9 mouse cellular contexts compared by ENCODE assay signal in the genomic region with DNA sequence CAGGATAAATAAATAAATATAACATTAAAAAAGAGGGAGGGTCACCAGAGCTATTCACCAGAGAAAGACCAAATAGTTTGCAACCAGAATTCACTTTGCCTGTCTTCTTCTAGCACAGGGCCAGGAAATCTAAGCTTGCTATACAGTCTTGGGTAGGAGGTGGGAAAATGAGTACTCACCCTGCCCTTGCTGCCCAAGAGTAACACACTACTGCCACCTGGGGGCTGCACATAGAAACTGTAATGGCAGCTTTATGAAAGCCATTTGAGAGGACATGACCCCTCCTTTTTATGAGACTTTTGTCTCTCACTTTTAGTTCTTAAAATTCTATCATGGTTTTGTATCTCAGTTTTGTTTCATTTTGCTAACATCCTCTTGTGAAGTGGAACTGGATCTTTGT. TPM values are rescaled to one million over a fixed set of nuclear protein-coding genes. Genes with fewer than 3 reads are reported as not detected.
DNase-seq lines count a peak whose midpoint lies in the region; ATAC-seq and TF ChIP-seq lines count a peak whose summit lies in the region.
"Had no signal": no experiment of that assay in that cellular context is flagged by ENCODE, and none has a peak within 500 bp of the region (broad histone marks: within the 10 kb centered on the region; RNA-seq: fewer than 3 reads in every experiment).

No protein-coding gene starts in this region.

- H3K4me2 ChIP-seq in forebrain, embryonic 14.5 days (ENCODE audit: low read length) = no peak overlapping the region
- H3K4me2 ChIP-seq in forebrain, embryonic 15.5 days (replicated peaks) = no peak overlapping the region
- H3K4me2 ChIP-seq in lung, embryonic 14.5 days = no peak overlapping the region
- H3K4me2 ChIP-seq: neural tube, embryonic 13.5 days had no signal

- H3K4me1 ChIP-seq in forebrain, embryonic 14.5 days (ENCODE audit: control insufficient read depth, insufficient read depth, low read length) = no peaks in the 10 kb centered on the region
- H3K4me1 ChIP-seq in forebrain, embryonic 15.5 days = no peaks in the 10 kb centered on the region
- H3K4me1 ChIP-seq in lung, embryonic 14.5 days (ENCODE audit: insufficient read depth) = no peaks in the 10 kb centered on the region
- H3K4me1 ChIP-seq: neural tube, embryonic 13.5 days had no signal

- no peaks in the 10 kb centered on the region for H3K27me3 ChIP-seq in forebrain, embryonic 14.5 days (replicated peaks; ENCODE audit: control insufficient read depth, insufficient read depth, low read length)
- H3K27me3 ChIP-seq in forebrain, embryonic 15.5 days = no peaks in the 10 kb centered on the region
- H3K27me3 ChIP-seq in lung, embryonic 14.5 days (ENCODE audit: insufficient read depth, low read length) = no peaks in the 10 kb centered on the region
- H3K27me3 ChIP-seq: neural tube, embryonic 13.5 days had no signal

- no peak overlapping the region for H3K9ac ChIP-seq in forebrain, embryonic 14.5 days (ENCODE audit: low read length)
- H3K9ac ChIP-seq in forebrain, embryonic 15.5 days (replicated peaks) = no peak overlapping the region
- H3K9ac ChIP-seq in lung, embryonic 14.5 days = no peak overlapping the region
- H3K9ac ChIP-seq: neural tube, embryonic 13.5 days had no signal

- no peaks in the 10 kb centered on the region for H3K9me3 ChIP-seq in forebrain, embryonic 14.5 days (replicated peaks; ENCODE audit: control insufficient read depth, low read length)
- no peaks in the 10 kb centered on the region for H3K9me3 ChIP-seq in forebrain, embryonic 15.5 days
- no peaks in the 10 kb centered on the region for H3K9me3 ChIP-seq in lung, embryonic 14.5 days (ENCODE audit: low read depth, low read length)
- H3K9me3 ChIP-seq: neural tube, embryonic 13.5 days had no signal

- TF ChIP-seq CTCF in lung, embryonic 14.5 days (IDR thresholded peaks at IDR 0.05; ENCODE audit: low read depth) = peak; percentile 73

- no peaks in the 10 kb centered on the region for H3K36me3 ChIP-seq in forebrain, embryonic 14.5 days (ENCODE audit: control insufficient read depth, insufficient read depth, low read length)
- no peaks in the 10 kb centered on the region for H3K36me3 ChIP-seq in forebrain, embryonic 15.5 days
- H3K36me3 ChIP-seq in lung, embryonic 14.5 days (ENCODE audit: insufficient read depth) = no peaks in the 10 kb centered on the region
- H3K36me3 ChIP-seq: neural tube, embryonic 13.5 days had no signal

- H3K27ac ChIP-seq in forebrain, embryonic 14.5 days (ENCODE audit: low read depth, low read length) = no peak overlapping the region
- H3K27ac ChIP-seq in forebrain, embryonic 15.5 days (replicated peaks) = no peak overlapping the region
- H3K27ac ChIP-seq in lung, embryonic 14.5 days (ENCODE audit: low read depth) = no peak overlapping the region
- H3K27ac ChIP-seq: neural tube, embryonic 13.5 days had no signal

- peak; percentile 70 for DNase-seq in forebrain, embryonic 14.5 days (ENCODE audit: low spot score)
- peak; percentile 39 for DNase-seq in ovary, postnatal 36 days (ENCODE audit: low spot score)
- no peak for DNase-seq in ovary, postnatal 10 days (ENCODE audit: low spot score)
- peak; percentile 50 for DNase-seq in adrenal gland, adult 2 months
- DNase-seq in gastrocnemius, postnatal 25 days = peak; percentile 20
- peak; percentile 78 for DNase-seq in lung, embryonic 14.5 days
- peak; percentile 1 to 33 for DNase-seq in urinary bladder, postnatal 36 days (ENCODE audit: low spot score in 2 of 2)

- ATAC-seq in forebrain, embryonic 14.5 days = peak; percentile 40; the same call in 1 of the 2 replicates
- ATAC-seq in forebrain, embryonic 15.5 days (replicated peaks) = no peak
- ATAC-seq in lung, embryonic 14.5 days (ENCODE audit: insufficient read depth) = no peak

- no peak overlapping the region for H3K4me3 ChIP-seq in forebrain, embryonic 14.5 days (ENCODE audit: low read depth, low read length)
- no peak overlapping the region for H3K4me3 ChIP-seq in forebrain, embryonic 15.5 days
- no peak overlapping the region for H3K4me3 ChIP-seq in lung, embryonic 14.5 days (ENCODE audit: low read depth, low read length)
- H3K4me3 ChIP-seq: neural tube, embryonic 13.5 days had no signal

RNA-seq across cellular contexts. Expression of a gene that starts 12.1 kb away (rescaled TPM):
- polyA plus RNA-seq in forebrain, embryonic 14.5 days (2014; fragmentation: Nextera tagmentation; extraction: Ambion mirVana) = 202 and 243 TPM in 2 replicates
- 168 and 205 TPM in 2 replicates for polyA plus RNA-seq in forebrain, embryonic 15.5 days (2015; fragmentation: Nextera tagmentation; extraction: Ambion mirVana)
- total RNA-seq in adrenal gland, adult 2 months (2021) = 1 to 10 TPM; 3.3 to 6.6 TPM
- polyA plus RNA-seq in adrenal gland, adult 2 months (2012; rRNA removed) = 0.34 and 0.40 TPM in 2 replicates
- total RNA-seq in gastrocnemius, postnatal 25 days (2021) = not detected
- 1.2 and 1.5 TPM in 2 replicates for polyA plus RNA-seq in lung, embryonic 14.5 days (2014; fragmentation: Nextera tagmentation; extraction: Ambion mirVana)

Comparison
In these comparisons a context has a peak if more than half of its experiments do, and no peak if none do; other contexts are left out.
1. RNA of a gene that starts 12.1 kb away (polyA plus RNA-seq): 168 to 205 TPM in forebrain, embryonic 15.5 days and 202 to 243 TPM in forebrain, embryonic 14.5 days; 1.2 to 1.5 TPM in lung, embryonic 14.5 days and 0.34 to 0.40 TPM in adrenal gland, adult 2 months; every median in the first group is over 10 times any median in the second.